Mouse (Mus musculus) G1E (cell line): ENCODE results near the gene Apba3. TPM values are rescaled to one million over a fixed set of nuclear protein-coding genes. Genes with fewer than 3 reads are reported as not detected.
A peak's percentile ranks its signal among the peaks of the same experiment; 100 is the strongest.

Experiments
- ATAC-seq: 2 replicates; pipeline ENCODE4 v1.8.0; 2016; ENCODE audit warnings: mild to moderate bottlenecking; ENCODE audit not compliant: insufficient number of reproducible peaks, poor library complexity, low FRiP score, severe bottlenecking; ENCODE audit errors: extremely low read depth
- DNase-seq: peaks from one replicate; pipeline ENCODE4 v3.0.0; 2012; ENCODE audit warnings: low spot score
- H3K27me3 ChIP-seq: 2 replicates; pipeline ENCODE4 v1.6.1; 2012; ENCODE audit warnings: mild to moderate bottlenecking, low read length, inconsistent platforms; ENCODE audit not compliant: insufficient read depth
- H3K36me3 ChIP-seq: replicated peaks from 2 replicates; pipeline ENCODE3; 2012; ENCODE audit warnings: mild to moderate bottlenecking, inconsistent platforms
- H3K4me1 ChIP-seq: 2 replicates; pipeline ENCODE4 v1.6.1; 2012; ENCODE audit warnings: low read depth, low read length, inconsistent platforms, mixed read lengths; ENCODE audit not compliant: insufficient read depth
- H3K4me3 ChIP-seq: 2 replicates; pipeline ENCODE4 v1.5.1; 2012; ENCODE audit warnings: low read depth, mild to moderate bottlenecking, inconsistent platforms, low read length, moderate library complexity, mixed read lengths
- H3K9me3 ChIP-seq: replicated peaks from 2 replicates; pipeline ENCODE4 v1.6.1; 2012; ENCODE audit warnings: inconsistent platforms
- CTCF ChIP-seq: IDR thresholded peaks from 2 replicates; pipeline ENCODE4 v1.5.1; 2012; ENCODE audit warnings: low read depth, low read length, inconsistent platforms, mixed read lengths
- GATA1 ChIP-seq: IDR thresholded peaks from 2 replicates; pipeline ENCODE4 v1.6.1; 2012; ENCODE audit warnings: borderline replicate concordance, low read length, inconsistent platforms, mixed read lengths
- GATA2 ChIP-seq: IDR thresholded peaks from 2 replicates; pipeline ENCODE4 v1.6.1; 2012; ENCODE audit warnings: low read depth, low read length, inconsistent platforms, borderline replicate concordance
- POLR2AphosphoS5 ChIP-seq: IDR thresholded peaks from 2 replicates; pipeline ENCODE4 v1.6.1; 2012; ENCODE audit warnings: low read depth, low read length, inconsistent platforms; ENCODE audit not compliant: insufficient replicate concordance
- TAL1 ChIP-seq: conservative IDR thresholded peaks from 2 replicates; pipeline ENCODE4 v1.6.1; 2012; ENCODE audit warnings: low read depth, low read length, inconsistent platforms, mixed read lengths
- polyA plus RNA-seq: library from polyadenylated mRNA; stranded (reverse); fragments of >175 nt; gene quantifications from 2 replicates; pipeline ENCODE4 v1.2.3, GENCODE M21; 2012
- total RNA-seq, 2 experiments: library from RNA; stranded (forward) in 1 of 2; stranded (reverse) in 1 of 2; fragments of 200-1000 nt in 1 of 2; fragments of >200 nt in 1 of 2; fragmentation: Nextera tagmentation in 1 of 2; gene quantifications; 2 replicates each; pipeline ENCODE4 v1.2.3; 2014 to 2017

The Apba3 gene
- total and polyA plus RNA-seq, 3 experiments: 27.9 to 113 (median 44.6) TPM

DNA sequence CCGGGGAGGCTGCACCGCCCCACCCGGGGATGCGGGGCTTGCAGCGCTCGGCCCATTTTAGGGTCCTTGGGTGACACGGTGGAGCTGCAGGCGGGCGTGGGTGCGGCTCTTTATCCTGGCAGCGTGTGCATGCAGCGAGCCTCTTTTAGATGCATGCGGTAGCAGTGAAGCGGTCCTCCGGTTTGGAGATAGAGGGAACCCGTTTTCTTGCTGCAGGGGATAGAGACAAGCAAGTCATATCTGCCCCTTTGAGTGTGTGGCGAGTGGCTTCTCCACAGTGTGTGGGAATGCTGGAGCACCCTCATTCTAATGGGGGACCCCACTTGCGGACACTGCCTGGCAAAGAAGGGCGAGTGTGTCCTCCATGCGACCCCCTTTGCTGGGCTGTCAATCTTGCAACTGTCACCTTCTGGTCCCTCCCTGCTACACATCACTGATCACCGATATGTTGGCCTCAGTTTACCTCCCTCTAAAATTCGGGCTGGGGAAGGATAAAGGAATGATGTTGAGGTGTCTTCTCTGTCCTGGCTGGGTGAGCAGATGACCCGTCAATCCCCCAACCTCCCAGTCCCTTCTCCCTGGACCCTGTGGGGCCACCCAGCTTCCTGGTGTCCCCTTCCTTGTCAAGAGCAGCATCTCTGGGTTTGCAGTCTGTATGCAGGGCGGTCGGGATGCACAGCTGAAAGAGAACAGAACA, 26.7 kb downstream of the Apba3 start:
- TF ChIP-seq CTCF: no peak
- TF ChIP-seq GATA2: no peak
- no peak for TF ChIP-seq TAL1
- TF ChIP-seq GATA1: no peak
- no peak for TF ChIP-seq POLR2AphosphoS5
- DNase-seq (no peak), ATAC-seq (no peak)
- Histone ChIP-seq H3K4me3 (peak overlapping the region; percentile 88), H3K36me3 (peaks cover 44% of the 10 kb centered on the region), H3K4me1 (peaks cover 91% of the 10 kb centered on the region), H3K9me3 (no peaks in the 10 kb centered on the region), H3K27me3 (peaks cover 9% of the 10 kb centered on the region; the same call in 1 of the 2 replicates)

GRCm38 (mm10) chr10:81294442-81294841, 27.7 kb downstream of the Apba3 start:
- no peak for ATAC-seq

DNA sequence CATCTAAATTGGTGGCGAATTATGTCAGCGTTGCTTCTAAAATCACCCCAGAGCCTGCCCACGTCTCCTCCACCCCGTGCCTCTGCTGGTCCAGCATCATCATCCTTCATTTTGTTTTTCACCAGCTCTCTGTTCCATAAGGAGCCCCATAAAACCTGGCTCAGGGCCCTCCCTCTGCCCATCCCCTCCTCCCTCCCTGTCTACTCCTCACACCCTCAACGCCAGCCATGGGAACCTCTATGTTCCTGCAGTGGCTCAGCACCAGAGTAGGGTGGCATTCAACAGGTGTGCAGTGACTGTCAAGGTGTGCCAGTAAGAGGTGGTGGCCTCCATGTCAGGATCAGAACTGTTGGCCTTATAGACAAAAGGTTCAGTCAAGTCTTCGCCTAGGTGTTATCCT, 28.4 kb downstream of the Apba3 start:
- Histone ChIP-seq H3K27me3 (peaks cover 6% of the 10 kb centered on the region; the same call in 1 of the 2 replicates), H3K4me1 (peaks cover 92% of the 10 kb centered on the region), H3K36me3 (peaks cover 61% of the 10 kb centered on the region), H3K4me3 (peak overlapping the region; percentile 88; the same call in 1 of the 2 replicates), H3K9me3 (no peaks in the 10 kb centered on the region)
- TF ChIP-seq TAL1: no peak
- TF ChIP-seq CTCF: no peak
- TF ChIP-seq GATA2: no peak
- no peak for TF ChIP-seq POLR2AphosphoS5
- ATAC-seq (no peak), DNase-seq (no peak)

More at GRCm38 (mm10) chr10:81294442-81294841, 27.7 kb downstream of the Apba3 start:
- Histone ChIP-seq H3K27me3 (peaks cover 9% of the 10 kb centered on the region; the same call in 1 of the 2 replicates), H3K36me3 (peaks cover 53% of the 10 kb centered on the region), H3K4me3 (peak overlapping the region; percentile 88), H3K9me3 (no peaks in the 10 kb centered on the region), H3K4me1 (peaks cover 91% of the 10 kb centered on the region)
- no peak for DNase-seq
- TF ChIP-seq POLR2AphosphoS5 (no peak), GATA2 (no peak), GATA1 (no peak), CTCF (no peak), TAL1 (no peak)

- H3K27me3 ChIP-seq: no peaks in the 10 kb centered on the region
- peak overlapping the region; percentile 66; the same call in 1 of the 2 replicates for H3K4me3 ChIP-seq
- no peak for DNase-seq
- H3K36me3 ChIP-seq: peaks cover 81% of the 10 kb centered on the region
- no peaks in the 10 kb centered on the region for H3K9me3 ChIP-seq
- ATAC-seq: no peak
- peaks cover 94% of the 10 kb centered on the region for H3K4me1 ChIP-seq
- no peak for TF ChIP-seq GATA2
Measured at GRCm38 (mm10) chr10:81297246-81297645, 30.5 kb downstream of the Apba3 start.

- peak overlapping the region; percentile 66; the same call in 1 of the 2 replicates for H3K4me3 ChIP-seq
- H3K4me1 ChIP-seq: peaks cover 97% of the 10 kb centered on the region
- H3K36me3 ChIP-seq: peaks cover 87% of the 10 kb centered on the region
- ATAC-seq (peak; percentile 76), DNase-seq (peak; percentile 66)
- no peaks in the 10 kb centered on the region for H3K27me3 ChIP-seq
- no peak for TF ChIP-seq GATA1
- no peak for TF ChIP-seq GATA2
- no peak for TF ChIP-seq CTCF
- TF ChIP-seq POLR2AphosphoS5: no peak
- no peaks in the 10 kb centered on the region for H3K9me3 ChIP-seq
Measured at GRCm38 (mm10) chr10:81297845-81298244, 31.1 kb downstream of the Apba3 start.

DNA sequence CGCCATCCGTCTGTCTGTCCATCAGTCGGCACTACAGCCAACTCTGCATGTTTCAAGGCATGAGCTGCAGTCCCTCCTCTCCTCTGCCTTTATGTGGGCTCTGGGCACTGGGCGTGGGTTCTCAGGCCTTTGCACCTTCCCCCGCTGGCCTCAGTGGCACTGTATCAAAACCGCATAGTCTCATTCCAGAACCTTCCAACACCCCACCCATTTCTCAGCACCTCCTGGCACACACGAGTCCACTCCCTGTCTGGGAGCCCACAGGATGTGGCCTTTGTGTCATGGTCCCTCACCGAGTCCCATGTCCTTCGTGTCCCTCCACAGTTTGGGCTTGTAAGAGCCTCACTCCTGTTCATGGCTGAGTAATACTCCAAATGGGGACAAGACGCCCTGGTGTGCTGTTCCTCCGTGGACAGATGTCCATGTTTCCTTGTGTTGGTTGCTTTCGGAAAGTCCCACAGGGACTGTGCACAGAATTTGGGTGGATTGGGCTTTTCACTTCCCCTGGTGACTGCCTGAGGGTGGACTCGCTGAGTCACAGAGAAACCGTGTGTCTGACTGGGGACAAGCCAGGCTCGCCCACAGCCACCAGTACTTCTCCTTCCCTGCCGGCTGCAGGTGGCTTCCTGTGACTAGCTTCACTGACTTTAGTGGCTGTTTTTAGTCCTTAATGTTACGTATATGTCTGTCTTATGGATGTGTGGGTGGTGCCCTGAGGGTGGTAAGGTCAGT, 31.8 kb downstream of the Apba3 start:
- no peaks in the 10 kb centered on the region for H3K27me3 ChIP-seq
- no peak for TF ChIP-seq TAL1
- TF ChIP-seq CTCF: no peak
- no peak for TF ChIP-seq GATA2
- no peak for TF ChIP-seq POLR2AphosphoS5
- no peak for TF ChIP-seq GATA1
- H3K4me3 ChIP-seq: peak overlapping the region; percentile 66; the same call in 1 of the 2 replicates
- H3K4me1 ChIP-seq: peaks cover 100% of the 10 kb centered on the region
- DNase-seq (no peak), ATAC-seq (no peak)
- H3K36me3 ChIP-seq: peaks cover 93% of the 10 kb centered on the region
- H3K9me3 ChIP-seq: no peaks in the 10 kb centered on the region
